Mouse (Mus musculus) liver, embryonic 13.5 days (tissue): ENCODE measurements around the gene Acbd7. TPM values are rescaled to one million over a fixed set of nuclear protein-coding genes. Genes with fewer than 3 reads are reported as not detected.

Source experiments
- ATAC-seq: fragments of 200-750 bp; cut with Nextera tagmentation; 2 replicates; pipeline ENCODE4 v1.8.0; 2017; ENCODE audit warnings: low read depth, mild to moderate bottlenecking, moderate number of reproducible peaks, moderate library complexity
- DNase-seq: peaks from one replicate; pipeline ENCODE4 v3.0.0; 2022
- H3K27ac ChIP-seq: fragments of 300-500 bp; sonication (generic); 2 replicates; pipeline ENCODE4 v1.5.1; 2015; ENCODE audit warnings: moderate library complexity, mild to moderate bottlenecking, inconsistent platforms
- H3K27me3 ChIP-seq: fragments of 300-500 bp; sonication (generic); 2 replicates; pipeline ENCODE4 v1.6.1; 2015; ENCODE audit warnings: mild to moderate bottlenecking, inconsistent platforms
- H3K36me3 ChIP-seq: fragments of 300-500 bp; sonication (generic); 2 replicates; pipeline ENCODE4 v1.6.1; 2015; ENCODE audit warnings: mild to moderate bottlenecking, inconsistent platforms
- H3K4me1 ChIP-seq: fragments of 300-500 bp; sonication (generic); replicated peaks from 2 replicates; pipeline ENCODE4 v1.6.1; 2015; ENCODE audit warnings: inconsistent platforms
- H3K4me2 ChIP-seq: fragments of 300-500 bp; sonication (generic); 2 replicates; pipeline ENCODE4 v1.6.1; 2015; ENCODE audit warnings: inconsistent platforms, mild to moderate bottlenecking, moderate library complexity
- H3K4me3 ChIP-seq: fragments of 300-500 bp; sonication (generic); replicated peaks from 2 replicates; pipeline ENCODE4 v1.5.1; 2015; ENCODE audit warnings: mild to moderate bottlenecking, inconsistent platforms
- H3K9ac ChIP-seq: fragments of 300-500 bp; sonication (generic); 2 replicates; pipeline ENCODE4 v1.6.1; 2015; ENCODE audit warnings: mild to moderate bottlenecking, inconsistent platforms
- H3K9me3 ChIP-seq: fragments of 300-500 bp; sonication (generic); replicated peaks from 2 replicates; pipeline ENCODE4 v1.6.1; 2016; ENCODE audit warnings: inconsistent platforms
- WGBS: fragments of 180-500 bp; shearing (Covaris S2); methylation state at CpG from one replicate; pipeline ENCODE4 v1.1.7; 2015; ENCODE audit not compliant: insufficient replicate concordance; 5-methylcytosine and 5-hydroxymethylcytosine counted together
- polyA plus RNA-seq: library from polyadenylated mRNA; unstranded; fragments of >200 nt; fragmentation: Nextera tagmentation; extraction: Ambion mirVana; gene quantifications from 2 replicates; pipeline ENCODE4 v1.2.1, GENCODE M21; 2015

Acbd7 gene
- polyA plus RNA-seq, 1 experiment from 2014 or later: 0.68 TPM

DNA sequence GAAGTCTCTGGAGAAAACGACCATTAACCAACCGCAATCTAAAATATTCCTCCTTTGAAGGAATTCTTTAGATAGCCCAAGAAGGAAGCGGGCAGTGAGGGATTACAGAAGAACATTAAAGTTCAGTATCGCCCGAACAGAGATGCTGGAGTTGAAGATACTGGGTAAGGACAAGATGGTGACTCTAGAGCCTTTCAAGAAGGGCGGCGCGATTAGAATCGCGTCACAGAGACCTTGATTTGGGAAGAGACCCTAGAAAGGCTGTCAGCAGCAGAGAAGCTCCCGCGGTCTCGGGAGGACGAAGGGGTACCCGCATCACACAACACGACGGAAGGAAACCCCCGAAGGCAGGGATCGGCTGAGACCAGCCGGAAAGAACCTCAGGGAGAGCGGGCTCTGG, 3.9 kb upstream of the Acbd7 start:
- peaks cover 26% of the 10 kb centered on the region for H3K36me3 ChIP-seq
- H3K27me3 ChIP-seq: 0 out of 2 replicates have a peak, but pooled peaks cover 2% of the 10 kb centered on the region
- no peaks in the 10 kb centered on the region for H3K9me3 ChIP-seq
- H3K9ac ChIP-seq: peak overlapping the region; percentile 83
- peak overlapping the region; percentile 94 for H3K4me2 ChIP-seq
- ATAC-seq (peak; percentile 2), DNase-seq (no peak)
- H3K4me1 ChIP-seq: peaks cover 32% of the 10 kb centered on the region
- H3K27ac ChIP-seq: peak overlapping the region; percentile 68
- WGBS: under 1% methylated on average over 21 of the region's 21 CpGs
- peak overlapping the region; percentile 74 for H3K4me3 ChIP-seq

- H3K9me3 ChIP-seq: no peaks in the 10 kb centered on the region
- H3K4me2 ChIP-seq: peak within 1 kb of the TSS; percentile 94
- peak; percentile 94 for ATAC-seq
- peak within 1 kb of the TSS; percentile 83 for H3K9ac ChIP-seq
- DNase-seq: peak; percentile 98
- H3K4me3 ChIP-seq: peak within 1 kb of the TSS; percentile 74
- 0 out of 2 replicates have a peak, but pooled peaks cover 2% of the 10 kb centered on the region for H3K27me3 ChIP-seq
- peak within 1 kb of the TSS; percentile 68 for H3K27ac ChIP-seq
- peaks cover 32% of the 10 kb centered on the region for H3K4me1 ChIP-seq
- H3K36me3 ChIP-seq: peaks cover 23% of the 10 kb centered on the region
- whole genome bisulfite sequencing: under 1% methylated on average over 45 of the region's 45 CpGs
Observed at GRCm38 (mm10) chr2:3332484-3333242, 3.3 kb upstream of the Acbd7 start, which contains the start of gene Rpp38. Gene Rpp38, minus strand, starts transcription at chr2:3332643.

DNA sequence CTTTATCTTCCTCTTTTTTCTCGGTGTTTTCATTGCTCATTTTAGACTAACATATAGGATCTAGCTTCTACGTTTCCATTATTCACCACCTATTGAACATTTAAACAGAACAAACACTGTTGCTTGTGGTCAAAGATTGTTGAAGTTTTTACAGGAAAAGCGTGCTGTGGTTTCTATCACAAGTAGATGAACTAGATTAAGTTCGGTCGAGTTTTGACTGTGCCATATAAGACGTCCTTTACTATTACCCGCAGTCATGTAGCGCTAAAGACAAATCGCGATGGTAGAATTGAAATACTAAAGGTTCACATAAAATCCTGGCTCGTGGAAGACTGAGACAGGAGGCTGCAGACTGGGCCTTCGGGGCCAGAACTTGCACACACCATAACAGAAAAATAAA, 2.2 kb upstream of the Acbd7 start:
- H3K4me3 ChIP-seq: no peak overlapping the region
- H3K27me3 ChIP-seq: 0 out of 2 replicates have a peak, but pooled peaks cover 2% of the 10 kb centered on the region
- H3K27ac ChIP-seq: no peak overlapping the region
- ATAC-seq (no peak), DNase-seq (no peak)
- H3K36me3 ChIP-seq: peaks cover 13% of the 10 kb centered on the region
- H3K9ac ChIP-seq: no peak overlapping the region
- H3K9me3 ChIP-seq: no peaks in the 10 kb centered on the region
- H3K4me1 ChIP-seq: peaks cover 32% of the 10 kb centered on the region
- 73% methylated on average over 12 of the region's 12 CpGs for WGBS
- no peak overlapping the region for H3K4me2 ChIP-seq

DNA sequence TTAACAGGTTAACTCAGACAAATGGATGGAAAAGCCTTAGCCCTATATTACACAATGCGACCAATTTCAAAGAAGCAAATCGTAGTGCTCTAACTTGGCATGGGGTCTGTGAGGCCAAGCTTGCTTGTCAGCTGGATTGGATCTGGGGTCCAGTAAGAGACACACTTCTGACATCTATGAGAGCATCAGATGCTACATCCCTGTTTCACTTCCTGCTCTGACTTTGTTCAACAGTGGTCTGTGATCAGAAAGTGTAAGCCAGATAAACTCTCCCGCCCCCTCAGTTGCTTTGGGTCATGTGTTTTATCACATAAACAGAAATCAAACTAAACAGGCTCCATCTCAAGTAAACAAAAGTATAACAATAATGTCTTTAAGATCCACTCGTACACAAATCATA, 12.5 kb downstream of the Acbd7 start:
- no peak overlapping the region for H3K4me2 ChIP-seq
- no peaks in the 10 kb centered on the region for H3K36me3 ChIP-seq
- ATAC-seq (no peak), DNase-seq (no peak)
- H3K9ac ChIP-seq: no peak overlapping the region
- no peak overlapping the region for H3K27ac ChIP-seq
- no peaks in the 10 kb centered on the region for H3K9me3 ChIP-seq
- WGBS: 61% methylated on average over 4 of the region's 4 CpGs
- no peaks in the 10 kb centered on the region for H3K4me1 ChIP-seq
- no peak overlapping the region for H3K4me3 ChIP-seq
- peaks cover 9% of the 10 kb centered on the region; the same call in 1 of the 2 replicates for H3K27me3 ChIP-seq

DNA sequence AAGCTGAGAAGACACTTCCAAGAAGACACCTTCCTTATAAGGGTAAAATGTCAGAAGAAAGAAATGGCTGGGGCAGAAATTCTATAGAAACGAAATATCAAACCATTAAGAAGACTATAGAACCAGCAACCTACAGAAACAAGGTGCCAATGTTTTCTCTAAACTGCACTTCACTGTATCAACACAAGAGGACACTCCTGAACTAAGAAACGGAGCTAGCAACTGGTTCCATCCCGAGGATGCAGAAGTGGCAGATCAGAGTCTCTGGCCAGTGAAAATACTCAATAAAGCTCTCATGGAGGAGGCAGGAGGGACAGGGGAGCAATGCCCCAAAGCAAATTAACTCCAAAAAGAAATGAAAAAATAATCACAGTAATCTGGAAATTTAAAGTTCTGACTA, 13.0 kb downstream of the Acbd7 start:
- ATAC-seq: no peak

GRCm38 (mm10) chr2:3353160-3353559, 17.2 kb downstream of the Acbd7 start:
- Histone ChIP-seq H3K27ac (no peak overlapping the region), H3K36me3 (no peaks in the 10 kb centered on the region), H3K4me2 (no peak overlapping the region), H3K4me1 (no peaks in the 10 kb centered on the region), H3K27me3 (0 out of 2 replicates have a peak, but pooled peaks cover 2% of the 10 kb centered on the region), H3K4me3 (no peak overlapping the region), H3K9me3 (no peaks in the 10 kb centered on the region), H3K9ac (no peak overlapping the region)
- no peak for ATAC-seq
- DNase-seq: no peak

More for the DNA sequence above, 13.0 kb downstream of the Acbd7 start:
- Histone ChIP-seq H3K9me3 (no peaks in the 10 kb centered on the region), H3K27me3 (0 out of 2 replicates have a peak, but pooled peaks cover 4% of the 10 kb centered on the region), H3K27ac (no peak overlapping the region), H3K4me2 (no peak overlapping the region), H3K9ac (no peak overlapping the region), H3K4me1 (no peaks in the 10 kb centered on the region), H3K36me3 (no peaks in the 10 kb centered on the region), H3K4me3 (no peak overlapping the region)
- 10% methylated on average over 3 of the region's 3 CpGs for WGBS
- DNase-seq: no peak

DNA sequence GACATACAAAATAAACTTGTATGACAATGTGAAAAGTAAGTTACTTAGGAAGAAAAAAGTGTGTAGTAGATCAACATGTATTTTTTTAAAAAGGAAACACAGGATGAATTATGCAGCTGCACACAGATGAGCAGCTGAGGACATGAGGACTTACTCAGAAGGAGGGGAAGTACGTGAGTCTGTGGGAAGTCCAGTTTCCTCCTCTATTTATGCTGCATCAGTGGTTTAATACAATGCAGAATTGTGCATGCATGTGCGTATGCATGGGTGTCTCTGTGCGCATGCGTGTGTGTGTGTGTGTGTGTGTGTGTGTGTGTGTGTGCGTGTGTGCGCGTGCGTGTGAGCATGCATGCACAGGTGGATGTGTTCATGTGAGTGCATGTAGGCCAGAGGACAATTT, 19.8 kb downstream of the Acbd7 start:
- Histone ChIP-seq H3K9ac (no peak overlapping the region), H3K9me3 (no peaks in the 10 kb centered on the region), H3K36me3 (no peaks in the 10 kb centered on the region), H3K4me2 (no peak overlapping the region), H3K27me3 (no peaks in the 10 kb centered on the region), H3K4me3 (no peak overlapping the region), H3K27ac (no peak overlapping the region), H3K4me1 (no peaks in the 10 kb centered on the region)
- no peak for ATAC-seq
- 64% methylated on average over 8 of the region's 8 CpGs for WGBS
- DNase-seq: no peak

DNA sequence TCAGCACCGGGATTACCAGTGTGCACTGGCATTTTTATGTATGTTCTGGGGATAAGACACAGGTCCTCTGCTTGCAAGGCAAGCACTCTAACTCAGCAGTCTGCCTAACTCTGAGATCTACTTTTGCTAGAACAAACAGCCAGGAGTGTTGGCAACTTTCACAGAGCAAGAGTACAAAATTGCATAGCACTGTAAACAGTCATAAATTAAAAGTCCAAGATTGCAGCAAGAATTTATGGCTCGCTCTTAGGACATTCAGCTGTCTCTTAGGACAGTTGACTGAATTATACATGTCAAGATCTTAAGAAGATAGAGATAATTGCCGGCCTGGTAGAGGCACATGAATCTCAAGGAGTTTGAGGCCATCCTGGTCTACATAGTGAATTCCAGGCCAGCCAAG, 20.3 kb downstream of the Acbd7 start:
- DNase-seq (no peak), ATAC-seq (no peak)
- Histone ChIP-seq H3K4me1 (no peaks in the 10 kb centered on the region), H3K4me2 (no peak overlapping the region), H3K36me3 (no peaks in the 10 kb centered on the region), H3K27me3 (no peaks in the 10 kb centered on the region), H3K27ac (no peak overlapping the region), H3K9ac (no peak overlapping the region), H3K4me3 (no peak overlapping the region), H3K9me3 (no peaks in the 10 kb centered on the region)
- 64% methylated on average over 3 of the region's 3 CpGs for WGBS

DNA sequence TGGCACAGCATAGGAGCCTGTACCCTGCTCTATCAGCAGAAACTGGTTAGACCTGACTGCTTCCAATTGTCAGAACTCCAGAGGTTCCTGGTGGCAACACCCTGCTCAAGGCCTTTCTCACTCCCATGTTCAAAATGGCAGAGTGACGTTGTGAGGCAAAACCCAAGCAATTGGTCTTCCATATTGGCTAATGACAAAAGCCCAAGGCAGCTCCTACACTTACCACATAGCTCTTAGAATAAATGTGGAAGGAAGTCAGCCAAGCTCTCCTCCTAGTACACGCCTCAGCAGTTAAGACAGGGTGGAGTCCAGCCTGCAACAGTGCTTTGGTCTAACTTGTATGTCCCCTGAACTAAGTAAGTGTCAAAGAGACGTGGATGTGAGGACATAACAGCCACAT, 21.9 kb downstream of the Acbd7 start:
- H3K9ac ChIP-seq: no peak overlapping the region
- ATAC-seq: no peak
- H3K4me3 ChIP-seq: no peak overlapping the region
- DNase-seq: no peak
- H3K9me3 ChIP-seq: no peaks in the 10 kb centered on the region
- no peaks in the 10 kb centered on the region for H3K27me3 ChIP-seq
- no peaks in the 10 kb centered on the region for H3K36me3 ChIP-seq
- no peak overlapping the region for H3K27ac ChIP-seq
- H3K4me2 ChIP-seq: no peak overlapping the region
- H3K4me1 ChIP-seq: no peaks in the 10 kb centered on the region
- WGBS: 39% methylated on average over 3 of the region's 3 CpGs

DNA sequence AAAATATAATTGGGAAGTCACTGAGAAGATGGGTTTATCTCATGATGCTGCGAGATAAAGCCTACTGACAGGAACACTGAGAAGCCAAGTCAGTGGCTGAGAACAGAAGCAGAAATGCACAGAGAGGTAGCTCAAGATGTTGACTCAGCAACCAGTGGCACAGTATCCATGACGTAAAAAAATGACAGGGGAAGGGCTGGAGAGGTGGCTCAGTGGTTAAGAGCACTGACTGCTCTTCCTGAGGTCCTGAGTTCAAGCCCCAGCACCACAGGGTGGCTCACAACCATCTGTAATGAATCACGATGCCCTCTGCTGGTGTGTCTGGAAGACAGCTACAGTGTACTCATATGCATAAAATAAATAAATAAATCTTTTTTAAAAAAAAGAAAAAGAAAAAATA, 25.1 kb downstream of the Acbd7 start:
- no peak for ATAC-seq
- Histone ChIP-seq H3K36me3 (no peaks in the 10 kb centered on the region), H3K27ac (no peak overlapping the region), H3K9me3 (no peaks in the 10 kb centered on the region), H3K9ac (no peak overlapping the region), H3K4me2 (no peak overlapping the region), H3K4me3 (no peak overlapping the region), H3K4me1 (no peaks in the 10 kb centered on the region), H3K27me3 (no peaks in the 10 kb centered on the region)
- 46% methylated on average over 3 of the region's 3 CpGs for WGBS
- DNase-seq: no peak

DNA sequence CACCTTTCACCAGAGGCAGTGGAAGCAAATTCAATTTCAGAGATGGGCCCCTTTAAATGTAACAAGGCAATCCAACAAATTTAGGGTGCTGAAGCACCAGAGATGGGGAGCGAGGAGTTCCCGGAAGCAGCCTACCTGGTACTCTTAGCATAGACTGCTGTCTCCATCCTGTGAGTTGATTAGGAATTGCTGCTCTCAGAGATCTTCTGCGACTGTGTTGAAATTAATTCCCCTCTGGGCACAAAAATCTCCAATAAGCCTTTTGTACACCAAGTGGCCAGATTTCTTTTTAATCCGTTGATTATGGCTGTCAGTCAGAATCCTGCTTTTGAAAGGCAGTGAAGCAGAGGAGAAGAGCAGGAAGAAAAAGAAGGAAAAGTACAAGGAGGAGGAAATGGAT, 29.2 kb downstream of the Acbd7 start:
- no peaks in the 10 kb centered on the region for H3K36me3 ChIP-seq
- H3K9me3 ChIP-seq: no peaks in the 10 kb centered on the region
- H3K4me2 ChIP-seq: no peak overlapping the region
- H3K4me1 ChIP-seq: no peaks in the 10 kb centered on the region
- H3K27ac ChIP-seq: no peak overlapping the region
- no peaks in the 10 kb centered on the region for H3K27me3 ChIP-seq
- ATAC-seq (no peak), DNase-seq (no peak)
- no peak overlapping the region for H3K4me3 ChIP-seq
- 60% methylated on average over 4 of the region's 4 CpGs for WGBS
- H3K9ac ChIP-seq: no peak overlapping the region
